Mouse (Mus musculus) C2C12 (cell line): ENCODE measurements at regions not wholly inside any gene's neighbourhood (a gene's known extent, or its start where the extent isn't known, plus 50 kb on each side); places are given as distances from the start of the nearest gene placed in this dataset.

Experiments
- H3K27me3 ChIP-seq: one replicate; pipeline ENCODE4 v1.6.1; 2011; ENCODE audit not compliant: control insufficient read depth, insufficient read depth, insufficient read length
- H3K36me3 ChIP-seq: one replicate; pipeline ENCODE4 v1.6.1; 2011; ENCODE audit not compliant: control insufficient read depth, insufficient read depth
- H3K4me3 ChIP-seq: one replicate; pipeline ENCODE4 v1.5.1; 2011; ENCODE audit warnings: mild to moderate bottlenecking, control low read depth; ENCODE audit not compliant: poor library complexity, insufficient read depth, severe bottlenecking
- H3K79me2 ChIP-seq: one replicate; pipeline ENCODE4 v1.6.1; 2011; ENCODE audit not compliant: control insufficient read depth, insufficient read depth
- H3K79me3 ChIP-seq: one replicate; pipeline ENCODE4 v1.6.1; 2011; ENCODE audit warnings: low read depth, control low read depth
- H3ac ChIP-seq: one replicate; pipeline ENCODE3; 2011; ENCODE audit warnings: low read depth; ENCODE audit not compliant: control insufficient read depth, insufficient read length
- CEBPB ChIP-seq: IDR thresholded peaks from one replicate; pipeline ENCODE4 v1.6.1; 2011; ENCODE audit warnings: low read depth, mild to moderate bottlenecking, control low read depth, moderate library complexity
- CTCF ChIP-seq: IDR thresholded peaks from one replicate; pipeline ENCODE4 v1.5.1; 2011; ENCODE audit not compliant: control insufficient read depth, insufficient read depth, insufficient read length
- FOSL1 ChIP-seq: IDR thresholded peaks from one replicate; pipeline ENCODE4 v1.8.0; 2011; ENCODE audit warnings: mild to moderate bottlenecking, low read length; ENCODE audit not compliant: poor library complexity, insufficient read depth, severe bottlenecking
- MAX ChIP-seq: IDR thresholded peaks from one replicate; pipeline ENCODE4 v1.6.1; 2011; ENCODE audit warnings: mild to moderate bottlenecking, control low read depth
- MYOD1 ChIP-seq: IDR thresholded peaks from one replicate; pipeline ENCODE4 v1.6.1; 2011; ENCODE audit warnings: low read depth; ENCODE audit not compliant: control insufficient read depth, insufficient read length
- MYOG ChIP-seq: IDR thresholded peaks from one replicate; pipeline ENCODE4 v1.6.1; 2011; ENCODE audit not compliant: control insufficient read depth, insufficient read length; ENCODE audit errors: extremely low read depth
- USF1 ChIP-seq: IDR thresholded peaks from one replicate; pipeline ENCODE4 v1.6.1; 2011; ENCODE audit warnings: low read depth, mild to moderate bottlenecking, control low read depth, moderate library complexity

GRCm38 (mm10) chr8:116283990-116284389 lies 220.8 kb upstream of the Dynlrb2 start:
- Histone ChIP-seq H3K27me3 (no peaks in the 10 kb centered on the region), H3K4me3 (no peak overlapping the region), H3K36me3 (no peaks in the 10 kb centered on the region), H3K79me3 (no peaks in the 10 kb centered on the region), H3ac (no peak overlapping the region), H3K79me2 (no peaks in the 10 kb centered on the region)
- no peak for TF ChIP-seq USF1
- TF ChIP-seq CEBPB: no peak
- no peak for TF ChIP-seq MYOD1
- TF ChIP-seq CTCF: no peak
- no peak for TF ChIP-seq FOSL1
- no peak for TF ChIP-seq MYOG
- TF ChIP-seq MAX: no peak

- H3K79me3 ChIP-seq: no peaks in the 10 kb centered on the region
- no peaks in the 10 kb centered on the region for H3K36me3 ChIP-seq
- H3K27me3 ChIP-seq: no peaks in the 10 kb centered on the region
- H3ac ChIP-seq: no peak overlapping the region
- no peak for TF ChIP-seq MYOD1
- no peak for TF ChIP-seq CTCF
- no peak for TF ChIP-seq USF1
- TF ChIP-seq CEBPB: no peak
- TF ChIP-seq FOSL1: no peak
- no peak for TF ChIP-seq MYOG
- no peak for TF ChIP-seq MAX
- H3K79me2 ChIP-seq: no peaks in the 10 kb centered on the region
- no peak overlapping the region for H3K4me3 ChIP-seq
Measured at GRCm38 (mm10) chr8:116282341-116282740, 222.4 kb upstream of the Dynlrb2 start.

GRCm38 (mm10) chr8:116275014-116275413 lies 229.8 kb upstream of the Dynlrb2 start:
- Histone ChIP-seq H3K79me2 (no peaks in the 10 kb centered on the region), H3K36me3 (no peaks in the 10 kb centered on the region), H3K79me3 (no peaks in the 10 kb centered on the region), H3K4me3 (no peak overlapping the region), H3K27me3 (no peaks in the 10 kb centered on the region), H3ac (no peak overlapping the region)
- no peak for TF ChIP-seq MYOG
- TF ChIP-seq FOSL1: no peak
- TF ChIP-seq CEBPB: no peak
- no peak for TF ChIP-seq MAX
- TF ChIP-seq USF1: no peak

- no peaks in the 10 kb centered on the region for H3K36me3 ChIP-seq
- H3K27me3 ChIP-seq: no peaks in the 10 kb centered on the region
- no peak overlapping the region for H3K4me3 ChIP-seq
- H3ac ChIP-seq: no peak overlapping the region
- H3K79me3 ChIP-seq: no peaks in the 10 kb centered on the region
- H3K79me2 ChIP-seq: no peaks in the 10 kb centered on the region
- TF ChIP-seq USF1 (no peak), FOSL1 (no peak), CTCF (no peak), CEBPB (no peak), MAX (no peak), MYOG (no peak), MYOD1 (no peak)
Measured at GRCm38 (mm10) chr8:116271238-116271637, 233.5 kb upstream of the Dynlrb2 start.

- no peaks in the 10 kb centered on the region for H3K27me3 ChIP-seq
- TF ChIP-seq CTCF: no peak
- no peak for TF ChIP-seq MYOG
- TF ChIP-seq FOSL1: no peak
- TF ChIP-seq USF1: no peak
- TF ChIP-seq CEBPB: no peak
- TF ChIP-seq MAX: no peak
- no peak for TF ChIP-seq MYOD1
Measured at GRCm38 (mm10) chr8:116269393-116269792, 235.4 kb upstream of the Dynlrb2 start.

GRCm38 (mm10) chr8:116268685-116269084 lies 236.1 kb upstream of the Dynlrb2 start:
- TF ChIP-seq CTCF (no peak), MAX (no peak)
- no peaks in the 10 kb centered on the region for H3K27me3 ChIP-seq
- no peaks in the 10 kb centered on the region for H3K79me3 ChIP-seq
- H3K4me3 ChIP-seq: no peak overlapping the region
- H3K79me2 ChIP-seq: no peaks in the 10 kb centered on the region
- H3ac ChIP-seq: no peak overlapping the region
- no peaks in the 10 kb centered on the region for H3K36me3 ChIP-seq

More at GRCm38 (mm10) chr8:116269393-116269792, 235.4 kb upstream of the Dynlrb2 start:
- no peaks in the 10 kb centered on the region for H3K79me3 ChIP-seq
- H3K4me3 ChIP-seq: no peak overlapping the region
- no peaks in the 10 kb centered on the region for H3K79me2 ChIP-seq
- H3K36me3 ChIP-seq: no peaks in the 10 kb centered on the region
- no peak overlapping the region for H3ac ChIP-seq
